Mouse (Mus musculus) left cerebral cortex, adult 2 months (tissue): ENCODE measurements at regions not wholly inside any gene's neighbourhood (a gene's known extent, or its start where the extent isn't known, plus 50 kb on each side); places are given as distances from the start of the nearest gene placed in this dataset.

Source experiments
- DNase-seq, 2 experiments: peaks; one replicate each; pipeline ENCODE4 v3.0.0; 2021 to 2022; ENCODE audit warnings: low spot score in 2 of 2, mixed read lengths in 1 of 2; ENCODE audit errors: extremely low spot score in 1 of 2
- H3K27ac ChIP-seq: fragments of 200-600 bp; 2 replicates; pipeline ENCODE4 v1.8.1; 2022
- H3K4me3 ChIP-seq: fragments of 200-600 bp; 2 replicates; pipeline ENCODE4 v1.8.1; 2022
- CTCF ChIP-seq: fragments of 200-600 bp; IDR thresholded peaks from 2 replicates; pipeline ENCODE4 v1.8.1; 2022; ENCODE audit warnings: antibody characterized with exemption, mild to moderate bottlenecking, moderate library complexity
- intact Hi-C: fragments of 180-260 bp; cut with DNase I; formaldehyde crosslinking; loops from one replicate; pipeline ENCODE4 v1.15.1; 2025

DNA sequence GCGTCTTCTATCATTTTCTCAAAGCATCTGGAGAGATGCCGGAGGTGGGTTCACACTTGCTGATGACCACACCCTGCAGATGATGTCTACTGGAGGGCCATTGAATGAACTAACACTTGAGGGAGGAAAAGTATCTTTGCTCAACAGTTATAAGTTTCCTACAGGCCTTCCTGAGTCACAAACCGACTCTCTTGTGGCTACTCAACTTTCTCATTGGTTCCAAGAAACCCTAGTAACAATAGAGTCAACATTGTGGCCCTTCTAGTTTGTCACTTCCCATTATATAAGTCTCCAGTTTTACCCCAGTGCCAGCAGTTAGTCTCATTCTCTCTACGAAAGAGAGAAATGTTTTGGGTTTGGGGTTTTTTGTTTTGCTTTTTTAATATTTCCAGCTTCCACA lies 604.1 kb upstream of the Arid1b start:
- intact Hi-C loops, result no loop called here
- H3K27ac ChIP-seq, result no peak overlapping the region
- no peak for TF ChIP-seq CTCF
- H3K4me3 ChIP-seq, result no peak overlapping the region
- DNase-seq, result no peak

DNA sequence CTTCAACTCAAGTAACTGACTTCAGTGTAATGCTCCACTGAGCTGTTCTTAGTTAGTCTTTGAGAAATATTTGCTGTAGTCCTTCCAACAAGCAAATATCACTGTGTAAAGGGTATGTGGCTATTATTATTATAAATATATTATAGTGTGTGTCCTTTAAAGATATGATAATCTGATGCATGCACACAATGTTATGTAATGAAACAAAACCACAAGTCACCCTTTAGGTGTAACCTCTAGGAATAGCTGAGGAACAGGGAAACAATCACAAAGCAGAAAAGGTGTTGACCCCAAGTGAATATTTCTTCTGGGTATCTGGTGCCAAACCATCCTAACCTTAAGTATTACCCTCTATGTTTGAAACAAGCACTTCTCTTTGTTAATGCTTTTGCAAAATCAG lies 603.6 kb upstream of the Arid1b start:
- TF ChIP-seq CTCF, result no peak
- Histone ChIP-seq H3K4me3 (no peak overlapping the region), H3K27ac (no peak overlapping the region)
- DNase-seq, result no peak
- intact Hi-C loops, result no loop called here

DNA sequence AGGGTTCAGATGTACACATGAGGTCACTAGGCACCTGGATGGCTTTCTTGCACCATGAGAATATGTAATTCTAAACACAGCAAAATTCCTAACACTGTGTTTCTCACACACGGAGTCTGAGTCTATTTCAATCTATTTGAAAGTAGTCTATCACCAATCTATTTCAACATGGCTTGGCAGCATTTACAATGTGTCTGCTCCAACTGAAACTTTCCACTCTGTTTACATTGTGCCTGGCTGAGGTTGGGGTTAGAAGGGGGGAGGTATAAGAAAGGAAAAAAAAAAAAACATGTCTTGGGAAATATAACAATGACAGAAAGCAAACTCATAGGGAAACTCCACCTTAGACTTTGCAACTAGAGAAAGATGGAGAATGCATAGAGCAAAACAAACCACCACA lies 602.9 kb upstream of the Arid1b start:
- Histone ChIP-seq H3K27ac (no peak overlapping the region), H3K4me3 (no peak overlapping the region)
- intact Hi-C loops, result no loop called here
- DNase-seq, result no peak
- no peak for TF ChIP-seq CTCF

DNA sequence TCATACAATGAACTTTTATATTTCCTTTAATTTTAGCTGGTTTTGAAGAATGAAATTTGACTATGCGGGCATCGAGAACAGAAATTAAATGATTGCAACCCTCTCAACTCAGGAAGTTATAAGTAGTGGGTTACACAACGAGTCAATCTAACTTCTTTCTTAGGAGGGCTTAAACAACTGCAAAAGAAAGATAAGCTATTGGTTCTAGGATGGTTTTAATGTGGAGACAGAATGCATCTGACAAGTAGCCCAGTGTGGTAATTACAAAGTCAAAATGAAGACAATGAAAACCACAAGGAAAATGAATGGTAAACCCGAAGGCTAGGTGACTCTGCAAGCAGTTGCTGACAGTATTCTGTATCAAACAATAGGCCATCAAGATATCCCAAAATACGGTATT lies 598.0 kb upstream of the Arid1b start:
- no peak overlapping the region for H3K4me3 ChIP-seq
- no peak for TF ChIP-seq CTCF
- intact Hi-C loops, result no loop called here

DNA sequence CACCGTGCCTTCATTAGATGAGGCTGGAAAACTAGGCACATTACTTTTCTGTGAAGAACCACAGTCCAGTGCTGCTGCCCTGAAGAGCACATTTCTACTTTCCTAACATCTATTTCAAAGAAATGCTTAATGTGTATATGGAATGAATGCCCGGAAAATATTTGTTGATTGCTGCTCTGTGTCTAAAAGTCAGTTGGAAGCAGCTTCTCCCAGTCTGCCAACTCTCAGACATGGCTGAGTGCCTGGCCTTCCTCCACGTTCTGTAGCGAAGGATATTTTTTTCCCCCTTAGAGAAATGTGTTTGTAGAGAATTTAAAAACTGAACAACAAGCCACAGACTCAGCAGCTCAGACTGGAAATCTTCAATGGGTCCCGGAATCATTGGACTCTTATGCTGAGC lies 576.4 kb upstream of the Arid1b start:
- no peak for TF ChIP-seq CTCF
- no peak overlapping the region for H3K4me3 ChIP-seq
- H3K27ac ChIP-seq, result no peak overlapping the region
- intact Hi-C loops, result no loop called here
- no peak for DNase-seq

More for the DNA sequence above, 598.0 kb upstream of the Arid1b start:
- no peak for DNase-seq
- no peak overlapping the region for H3K27ac ChIP-seq

DNA sequence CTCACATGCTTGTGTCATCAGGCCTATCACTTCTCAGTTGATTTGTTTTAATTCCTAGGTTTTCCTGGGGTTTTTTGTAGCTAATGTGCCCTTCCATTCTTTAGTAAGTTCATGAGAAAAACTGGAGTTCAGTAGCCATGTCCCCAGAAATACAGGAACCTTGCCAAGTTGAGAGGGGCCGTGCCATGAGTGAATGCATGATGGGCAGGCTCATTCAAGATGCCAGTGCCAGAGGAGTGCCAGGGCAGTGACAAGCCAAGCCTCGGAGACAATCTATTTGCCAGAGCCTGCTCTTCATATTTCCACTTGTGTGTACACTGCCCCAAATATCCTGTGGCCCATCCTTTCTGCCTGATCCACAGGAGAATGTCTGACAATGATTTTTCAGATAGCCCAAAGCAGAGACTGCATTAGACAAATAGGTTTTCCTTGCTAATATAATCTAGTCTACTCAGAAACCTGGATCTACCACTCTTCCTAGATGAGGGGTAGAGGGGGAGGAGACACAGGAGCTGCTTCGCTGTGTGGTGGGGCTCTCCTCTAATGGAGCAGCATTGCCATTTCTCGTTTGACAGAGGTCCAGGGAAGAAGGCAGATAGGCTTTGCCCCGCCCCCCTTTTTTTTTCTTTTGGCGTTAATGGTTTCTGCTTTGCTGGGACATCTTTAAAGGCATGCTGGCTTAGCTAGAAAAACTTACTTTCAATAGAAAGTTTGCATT lies 569.5 kb upstream of the Arid1b start:
- no peak for TF ChIP-seq CTCF
- Histone ChIP-seq H3K27ac (no peak overlapping the region), H3K4me3 (no peak overlapping the region)
- DNase-seq, result no peak
- intact Hi-C loops, result no loop called here

DNA sequence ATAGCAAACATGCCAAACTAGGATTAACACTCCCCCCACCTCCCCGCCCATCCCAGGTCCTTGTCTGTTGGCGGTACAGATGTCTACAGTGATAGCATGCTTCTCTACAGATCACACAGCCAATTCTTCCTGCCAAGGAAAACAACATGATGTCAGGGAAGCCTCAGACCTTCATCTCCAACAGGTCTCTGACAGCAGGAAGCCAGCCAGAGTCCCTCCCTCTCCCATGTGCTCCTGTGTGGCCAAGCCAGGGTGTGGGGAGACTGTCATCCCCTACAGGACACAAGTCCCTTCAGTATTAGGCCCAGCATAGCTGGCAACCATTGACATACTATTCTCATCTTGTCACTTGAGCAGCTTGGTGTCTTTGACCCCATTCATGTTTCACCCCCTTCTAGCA lies 568.8 kb upstream of the Arid1b start:
- TF ChIP-seq CTCF, result no peak
- Histone ChIP-seq H3K4me3 (no peak overlapping the region), H3K27ac (no peak overlapping the region)
- intact Hi-C loops, result no loop called here
- DNase-seq, result no peak

DNA sequence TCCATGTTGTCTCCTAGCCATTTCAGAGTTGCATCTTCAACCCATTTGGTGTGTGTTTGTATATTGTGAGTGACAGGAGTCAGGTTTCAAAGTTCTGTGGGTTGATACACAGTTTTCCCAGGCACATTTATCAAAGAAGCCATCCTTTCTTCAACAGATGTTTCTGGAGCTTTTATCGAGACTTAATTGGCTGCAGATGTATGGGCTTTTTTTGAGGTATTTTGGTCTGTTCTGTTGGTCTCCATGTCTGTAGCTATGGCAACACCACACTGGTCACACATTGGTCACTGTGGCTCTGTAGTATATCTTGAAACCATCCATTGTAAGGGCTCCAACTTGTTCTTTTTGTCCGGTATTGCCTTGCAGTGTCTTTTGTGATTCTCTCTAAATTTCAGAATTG lies 565.1 kb upstream of the Arid1b start:
- no peak for DNase-seq
- Histone ChIP-seq H3K27ac (no peak overlapping the region), H3K4me3 (no peak overlapping the region)
- intact Hi-C loops, result no loop called here
- no peak for TF ChIP-seq CTCF

DNA sequence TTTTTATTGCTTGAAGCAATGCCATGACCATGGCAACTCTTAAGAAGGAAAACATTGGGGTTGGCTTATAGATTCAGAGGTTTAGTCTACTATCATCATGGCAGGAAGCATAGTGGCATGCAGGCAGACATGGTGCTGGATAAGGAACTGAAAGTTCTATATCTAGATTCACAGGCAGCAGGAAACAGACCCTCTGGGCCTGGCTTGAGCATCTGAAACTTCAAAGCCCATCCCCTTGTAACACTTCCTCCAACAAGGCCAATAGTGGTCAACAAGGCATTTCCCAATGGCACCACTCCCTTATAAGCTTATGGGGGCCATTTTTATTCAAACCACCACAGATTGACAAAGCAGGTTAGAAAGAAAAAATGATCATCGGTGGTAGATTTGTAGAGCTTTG lies 548.5 kb upstream of the Arid1b start:
- TF ChIP-seq CTCF, result no peak
- no peak overlapping the region for H3K27ac ChIP-seq
- intact Hi-C loops, result no loop called here
- H3K4me3 ChIP-seq, result no peak overlapping the region
- no peak for DNase-seq

DNA sequence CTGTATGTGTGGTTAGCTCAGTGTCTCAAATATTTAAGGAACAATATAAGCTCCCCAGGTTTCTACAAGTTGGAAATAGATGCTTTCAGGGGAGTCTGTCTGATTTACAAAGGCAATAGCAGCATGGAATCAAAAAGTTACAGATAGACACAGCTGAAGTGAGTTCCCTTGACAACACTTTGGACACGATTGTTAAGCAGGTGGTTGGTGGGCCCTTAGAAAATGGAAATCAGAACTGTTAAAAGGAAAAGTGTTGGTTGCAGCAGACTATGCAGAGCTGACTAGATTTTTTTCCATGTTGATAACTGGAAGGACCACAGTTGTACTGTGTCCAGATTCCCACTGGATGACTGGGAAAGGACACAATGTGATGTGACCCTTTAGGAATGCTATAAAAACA lies 536.6 kb upstream of the Arid1b start:
- no peak for DNase-seq
- Histone ChIP-seq H3K4me3 (no peak overlapping the region), H3K27ac (no peak overlapping the region)
- intact Hi-C loops, result no loop called here
- no peak for TF ChIP-seq CTCF

DNA sequence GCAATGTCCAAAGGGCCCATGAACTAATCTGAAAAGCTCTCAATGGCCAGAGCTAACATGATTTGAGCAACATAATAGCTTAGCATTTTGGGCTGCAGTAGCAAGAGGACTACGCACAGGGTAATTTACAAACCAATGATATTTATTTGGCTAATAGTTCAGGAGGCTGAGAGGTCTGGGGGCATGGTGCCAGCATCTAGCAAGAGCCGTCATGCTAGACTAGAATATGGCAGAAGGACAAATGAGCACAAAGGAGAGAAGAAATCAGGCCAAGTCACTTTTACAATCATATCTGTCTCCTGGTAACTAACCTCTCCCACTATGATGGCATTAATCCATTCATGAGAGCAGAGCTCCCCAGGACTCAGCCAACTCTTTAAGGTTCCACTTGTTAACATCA lies 532.6 kb upstream of the Arid1b start:
- intact Hi-C loops, result loop anchor here (10.0 kb wide), 1 partner anchor 533 kb away; the partner anchor contains the start of gene Arid1b
- no peak overlapping the region for H3K27ac ChIP-seq
- no peak for DNase-seq
- TF ChIP-seq CTCF, result no peak
- H3K4me3 ChIP-seq, result no peak overlapping the region

DNA sequence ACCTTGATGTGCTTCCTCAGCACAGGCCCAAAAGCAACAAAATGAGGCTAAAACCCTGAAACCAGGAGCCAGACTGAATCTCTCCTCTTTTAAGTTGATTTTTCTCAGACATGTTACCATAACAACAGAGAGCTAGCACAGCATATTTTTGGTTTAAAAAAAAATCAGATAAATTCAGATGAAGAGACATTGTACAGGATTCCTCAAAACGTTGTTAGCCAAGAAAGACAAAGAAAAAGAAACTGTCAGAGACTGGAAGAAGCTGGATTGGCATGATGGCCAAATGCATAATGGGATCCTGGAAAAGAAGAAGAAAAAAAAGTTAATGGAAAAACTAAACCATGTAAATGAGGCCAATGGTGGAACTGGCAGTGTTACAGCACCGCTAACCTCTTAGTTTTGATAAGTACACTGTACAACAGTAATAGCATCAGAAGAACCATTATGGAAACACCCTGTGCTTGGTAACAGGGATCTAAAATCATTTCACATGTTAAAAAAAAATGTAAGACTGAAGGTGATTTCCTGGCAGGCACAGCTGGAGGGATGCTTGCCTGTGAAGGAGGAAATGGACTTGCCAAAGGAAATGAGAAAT lies 529.7 kb upstream of the Arid1b start:
- no peak for TF ChIP-seq CTCF
- intact Hi-C loops, result loop anchor here (2.0 to 10.0 kb wide), 3 partner anchors 34 to 530 kb away; partner anchors contain the start of gene Arid1b
- Histone ChIP-seq H3K4me3 (no peak overlapping the region), H3K27ac (peak overlapping the region; percentile 38; the same call in 1 of the 2 replicates)
- DNase-seq, result no peak

DNA sequence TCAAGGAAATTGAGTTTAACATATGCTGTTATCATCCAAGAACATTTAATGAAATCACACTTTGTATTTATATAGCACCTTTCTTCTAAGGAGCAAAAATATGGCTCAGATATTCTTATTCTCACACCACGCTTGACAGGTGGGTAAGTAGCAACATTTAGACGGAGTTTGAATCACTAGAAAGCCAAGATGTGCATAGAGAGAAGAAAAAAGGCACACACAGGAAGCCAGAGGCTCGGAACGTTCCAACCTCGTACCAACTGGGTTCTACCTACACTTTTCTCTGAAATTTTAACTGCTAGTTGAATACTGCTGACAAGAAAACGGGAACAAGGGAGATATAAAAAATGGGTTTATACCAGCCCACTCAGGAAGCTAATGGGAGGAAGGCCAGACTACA lies 528.4 kb upstream of the Arid1b start:
- TF ChIP-seq CTCF, result no peak
- peak in 1 of 2 experiments; percentile 16 for DNase-seq
- Histone ChIP-seq H3K27ac (no peak overlapping the region), H3K4me3 (no peak overlapping the region)
- intact Hi-C loops, result loop anchor here (1.0 to 10.0 kb wide), 4 partner anchors 33 to 529 kb away; partner anchors contain the start of gene Arid1b
